Mouse (Mus musculus) intestine, postnatal 0 days (tissue): Measurements from ENCODE around the gene Kdelc2. TPM values are rescaled to one million over a fixed set of nuclear protein-coding genes. Genes with fewer than 3 reads are reported as not detected.
A peak's percentile ranks its signal among the peaks of the same experiment; 100 is the strongest.

Experiments used
- ATAC-seq: fragments of 200-750 bp; cut with Nextera tagmentation; 2 replicates; pipeline ENCODE4 v1.8.0; 2017; ENCODE audit warnings: mild to moderate bottlenecking, moderate TSS enrichment, moderate library complexity
- H3K27ac ChIP-seq: fragments of 300-500 bp; sonication (generic); 2 replicates; pipeline ENCODE4 v1.5.1; 2014; ENCODE audit warnings: mild to moderate bottlenecking, low read depth, low read length, moderate library complexity
- H3K27me3 ChIP-seq: fragments of 300-500 bp; sonication (generic); replicated peaks from 2 replicates; pipeline ENCODE4 v1.6.1; 2014; ENCODE audit warnings: low read length, mixed read lengths; ENCODE audit not compliant: control insufficient read depth, insufficient read depth
- H3K36me3 ChIP-seq: fragments of 300-500 bp; sonication (generic); 2 replicates; pipeline ENCODE4 v1.6.1; 2014; ENCODE audit warnings: mild to moderate bottlenecking, moderate library complexity; ENCODE audit not compliant: control insufficient read depth, insufficient read depth
- H3K4me1 ChIP-seq: fragments of 300-500 bp; sonication (generic); replicated peaks from 2 replicates; pipeline ENCODE4 v1.6.1; 2014; ENCODE audit warnings: antibody characterized with exemption, low read length, mixed read lengths; ENCODE audit not compliant: control insufficient read depth, insufficient read depth
- H3K4me2 ChIP-seq: fragments of 300-500 bp; sonication (generic); replicated peaks from 2 replicates; pipeline ENCODE4 v1.6.1; 2014; ENCODE audit warnings: low read depth, mild to moderate bottlenecking, moderate library complexity
- H3K4me3 ChIP-seq: fragments of 300-500 bp; sonication (generic); 2 replicates; pipeline ENCODE4 v1.5.1; 2014; ENCODE audit warnings: low read depth, low read length
- H3K9ac ChIP-seq: fragments of 300-500 bp; sonication (generic); 2 replicates; pipeline ENCODE4 v1.6.1; 2014; ENCODE audit warnings: mild to moderate bottlenecking, low read depth, low read length
- H3K9me3 ChIP-seq: fragments of 300-500 bp; sonication (generic); 2 replicates; pipeline ENCODE4 v1.6.1; 2016; ENCODE audit warnings: mixed run types; ENCODE audit not compliant: control insufficient read depth
- CTCF ChIP-seq: sonication (generic); IDR thresholded peaks from 2 replicates; pipeline ENCODE4 v1.5.1; 2016; ENCODE audit warnings: low read depth, mild to moderate bottlenecking, control low read depth, antibody characterized with exemption, moderate library complexity
- WGBS: fragments of 180-500 bp; shearing (Covaris S2); extraction: QIAGEN DNeasy Blood & Tissue Kit; methylation state at CpG from one replicate; pipeline ENCODE4 v1.1.7; 2014; 5-methylcytosine and 5-hydroxymethylcytosine counted together
- polyA plus RNA-seq: library from polyadenylated mRNA; unstranded; fragments of >200 nt; fragmentation: Nextera tagmentation; extraction: Ambion mirVana; gene quantifications from 2 replicates; pipeline ENCODE4 v1.2.1, GENCODE M21; 2015

Gene Kdelc2
- polyA plus RNA-seq, 1 experiment from 2014 or later: 10.5 TPM

DNA sequence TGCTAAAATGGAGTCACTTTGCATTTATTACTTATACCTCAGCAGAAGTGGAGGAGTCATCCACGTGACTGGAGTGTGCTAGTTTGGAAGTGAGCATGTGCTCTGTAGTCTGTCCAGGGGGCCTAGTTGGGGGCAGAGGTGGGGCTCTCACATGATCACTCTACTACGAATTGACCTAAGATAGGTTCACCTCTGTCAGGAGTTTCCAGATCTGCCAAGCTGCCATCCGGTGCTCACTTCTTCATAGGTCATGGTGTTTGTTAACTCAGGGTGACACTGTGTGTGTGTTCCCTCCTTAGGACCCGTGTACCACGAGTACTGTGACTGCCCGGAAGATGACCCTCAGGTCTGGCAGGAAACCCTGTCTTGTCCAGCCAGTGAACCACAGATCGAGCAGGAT is 6.3 kb downstream of the Kdelc2 start:
- Histone ChIP-seq H3K9ac (no peak overlapping the region), H3K4me1 (0 out of 2 replicates have a peak, but pooled peaks cover 4% of the 10 kb centered on the region), H3K9me3 (no peaks in the 10 kb centered on the region), H3K4me2 (no peak overlapping the region), H3K27ac (no peak overlapping the region), H3K4me3 (no peak overlapping the region), H3K27me3 (no peaks in the 10 kb centered on the region), H3K36me3 (peaks cover 17% of the 10 kb centered on the region; the same call in 1 of the 2 replicates)
- ATAC-seq: 0 out of 2 replicates have a peak, but pooled peaks have one; percentile 31
- no peak for TF ChIP-seq CTCF
- WGBS: 65% methylated on average over 7 of the region's 7 CpGs

GRCm38 (mm10) chr9:53397685-53398387 is 14.0 kb downstream of the Kdelc2 start:
- H3K4me1 ChIP-seq: no peaks in the 10 kb centered on the region
- H3K4me3 ChIP-seq: no peak overlapping the region
- ATAC-seq: no peak
- H3K9me3 ChIP-seq: no peaks in the 10 kb centered on the region
- H3K9ac ChIP-seq: no peak overlapping the region
- TF ChIP-seq CTCF: no peak
- no peak overlapping the region for H3K4me2 ChIP-seq
- 73% methylated on average over 13 of the region's 13 CpGs for WGBS
- peaks cover 20% of the 10 kb centered on the region for H3K36me3 ChIP-seq
- H3K27ac ChIP-seq: no peak overlapping the region
- H3K27me3 ChIP-seq: no peaks in the 10 kb centered on the region

- Histone ChIP-seq H3K27me3 (no peaks in the 10 kb centered on the region), H3K4me1 (no peaks in the 10 kb centered on the region), H3K36me3 (peaks cover 20% of the 10 kb centered on the region), H3K4me2 (no peak overlapping the region), H3K9me3 (no peaks in the 10 kb centered on the region), H3K9ac (no peak overlapping the region), H3K4me3 (no peak overlapping the region), H3K27ac (no peak overlapping the region)
- ATAC-seq: no peak
- WGBS: 16% methylated on average over 5 of the region's 5 CpGs
- TF ChIP-seq CTCF: peak; percentile 88
Observed at GRCm38 (mm10) chr9:53398388-53398700, 14.5 kb downstream of the Kdelc2 start.

DNA sequence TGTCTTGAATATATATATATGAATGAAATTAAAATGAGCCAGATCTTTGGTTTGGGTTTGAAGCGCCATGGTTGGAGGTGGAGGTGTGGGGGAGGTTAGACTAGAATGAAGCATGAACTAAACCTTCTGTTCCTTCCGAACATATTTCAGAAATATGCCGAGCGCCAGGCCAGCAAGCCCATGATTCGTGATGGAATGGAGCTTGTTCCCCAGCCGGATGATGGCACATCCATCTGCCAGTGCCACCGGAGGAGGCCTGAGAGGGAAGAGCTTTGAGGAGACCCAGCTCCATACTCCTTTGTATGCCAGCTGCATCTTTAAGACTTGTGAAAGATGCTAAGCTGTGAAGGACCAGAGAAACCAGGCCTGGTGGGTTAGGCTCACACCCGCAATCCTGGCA is 15.7 kb downstream of the Kdelc2 start:
- 96% methylated on average over 8 of the region's 8 CpGs for WGBS
- H3K4me2 ChIP-seq: no peak overlapping the region
- no peak overlapping the region for H3K4me3 ChIP-seq
- TF ChIP-seq CTCF: no peak
- peaks cover 20% of the 10 kb centered on the region for H3K36me3 ChIP-seq
- H3K9me3 ChIP-seq: no peaks in the 10 kb centered on the region
- no peaks in the 10 kb centered on the region for H3K4me1 ChIP-seq
- no peak overlapping the region for H3K9ac ChIP-seq
- ATAC-seq: no peak
- no peaks in the 10 kb centered on the region for H3K27me3 ChIP-seq
- H3K27ac ChIP-seq: no peak overlapping the region

GRCm38 (mm10) chr9:53400696-53401095 is 16.9 kb downstream of the Kdelc2 start:
- Histone ChIP-seq H3K36me3 (peaks cover 20% of the 10 kb centered on the region), H3K4me2 (no peak overlapping the region), H3K4me3 (no peak overlapping the region), H3K4me1 (no peaks in the 10 kb centered on the region; the same call in 1 of the 2 replicates), H3K27me3 (no peaks in the 10 kb centered on the region), H3K27ac (no peak overlapping the region), H3K9ac (no peak overlapping the region), H3K9me3 (no peaks in the 10 kb centered on the region)
- WGBS: 96% methylated on average over 4 of the region's 4 CpGs
- no peak for TF ChIP-seq CTCF
- ATAC-seq: no peak

DNA sequence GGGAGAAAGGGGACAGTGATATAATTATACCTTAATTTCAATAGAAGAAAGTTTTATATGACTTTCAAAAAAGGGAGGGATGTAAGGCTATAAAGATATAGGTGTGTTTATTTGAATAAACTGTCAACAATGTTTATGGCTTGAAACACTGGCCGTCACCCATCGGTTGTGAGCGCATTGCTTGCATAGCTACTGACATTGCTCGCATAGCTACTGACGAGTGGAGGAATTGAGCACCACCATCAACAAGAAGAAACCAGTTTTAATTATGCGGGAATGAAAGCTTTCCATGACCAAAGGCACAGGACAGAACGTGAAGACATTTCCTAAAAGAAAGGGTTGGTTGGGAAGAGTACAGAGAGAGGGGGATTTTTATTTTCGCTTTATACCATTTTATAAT is 17.3 kb downstream of the Kdelc2 start:
- Histone ChIP-seq H3K36me3 (peaks cover 18% of the 10 kb centered on the region), H3K27ac (no peak overlapping the region), H3K4me3 (no peak overlapping the region), H3K9ac (no peak overlapping the region), H3K4me2 (no peak overlapping the region), H3K9me3 (no peaks in the 10 kb centered on the region), H3K27me3 (no peaks in the 10 kb centered on the region), H3K4me1 (no peaks in the 10 kb centered on the region; the same call in 1 of the 2 replicates)
- no peak for TF ChIP-seq CTCF
- WGBS: 88% methylated on average over 8 of the region's 8 CpGs
- no peak for ATAC-seq
